Mouse (Mus musculus): Measurements from ENCODE around the gene Usp47. TPM values are rescaled to one million over a fixed set of nuclear protein-coding genes. Genes with fewer than 3 reads are reported as not detected.

Usp47 gene
- polyA plus RNA-seq, 3 experiments from 2014 or later: 16.1 to 20.7 (median 19.9) TPM

GRCm38 (mm10) chr7:112157584-112158315, 134.4 kb downstream of the Usp47 start:
- no peak for ATAC-seq

GRCm38 (mm10) chr7:112158316-112158741, 135.0 kb downstream of the Usp47 start:
- ATAC-seq: no peak

- ATAC-seq: no peak
Measured at GRCm38 (mm10) chr7:112158942-112159341, 135.6 kb downstream of the Usp47 start, which contains the start of gene Dkk3. Gene Dkk3, minus strand, starts transcription at chr7:112159057.

- ATAC-seq: no peak
Measured at GRCm38 (mm10) chr7:112159835-112160234, 136.5 kb downstream of the Usp47 start.

Other genes with a start within 250 kb of the Usp47 start
- gene Galnt18, start 243.5 kb upstream of the Usp47 start, polyA plus RNA-seq (2017; shearing (Covaris generic)): not detected
- gene Dkk3, start 135.6 kb downstream of the Usp47 start, polyA plus RNA-seq (2017; shearing (Covaris generic)): 1 to 10 TPM in 1 of 3 experiments, under 1 TPM in 2; 0.10 to 2.1 (median 0.66) TPM
- gene Mical2, start 202.4 kb downstream of the Usp47 start, polyA plus RNA-seq (2017; shearing (Covaris generic)): 1 to 10 TPM; 1.5 to 5.7 (median 1.7) TPM

All from inflammation-experienced regulatory T-cells, adult 6 months (primary cell).